Mouse (Mus musculus): Measurements from ENCODE around the gene Tle3. TPM values are rescaled to one million over a fixed set of nuclear protein-coding genes. Genes with fewer than 3 reads are reported as not detected.

The Tle3 gene
- polyA plus RNA-seq, 1 experiment from 2014 or later: 3.2 TPM

DNA sequence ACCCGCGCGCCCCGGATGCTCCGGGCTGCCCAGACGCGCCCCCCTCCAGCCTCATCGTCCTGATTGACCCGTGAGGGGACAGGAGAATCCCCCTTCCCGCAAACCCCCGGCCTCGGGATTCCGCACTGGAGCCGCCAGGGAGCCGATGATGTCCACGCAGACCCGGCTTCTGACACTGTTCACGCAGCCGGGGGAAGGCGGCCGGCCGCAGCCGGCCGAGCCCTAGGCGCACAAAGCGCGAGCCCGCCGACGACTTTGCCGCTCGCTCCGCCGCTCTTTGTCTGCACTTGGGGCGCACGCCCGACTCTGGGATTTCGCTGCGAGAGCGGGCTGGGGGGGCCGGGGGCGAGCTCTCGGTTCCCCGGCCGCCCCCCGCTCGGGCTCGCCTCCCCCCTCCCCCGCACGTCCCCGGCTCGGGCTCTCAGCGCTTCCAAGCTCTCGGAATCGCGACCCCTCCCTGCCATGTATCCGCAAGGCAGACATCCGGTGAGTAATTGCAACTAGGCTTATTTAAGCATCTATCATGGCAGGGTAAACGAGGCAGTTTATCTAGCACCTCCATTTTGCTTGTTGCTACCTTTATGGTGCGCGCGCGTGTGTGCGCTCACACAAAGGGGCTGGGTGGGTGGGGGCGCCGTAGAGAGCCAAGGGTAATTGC is 939 bp downstream of the Tle3 start:
- Histone ChIP-seq H3K4me2 (ENCODE audit: low read depth, low read length) (peak overlapping the region; percentile 96), H3K9me3 (ENCODE audit: low read length) (no peaks in the 10 kb centered on the region), H3K9ac (replicated peaks) (peak overlapping the region; percentile 87), H3K27ac (ENCODE audit: low read depth) (peak overlapping the region; percentile 82), H3K36me3 (replicated peaks; ENCODE audit: insufficient read depth, low read length) (peaks cover 6% of the 10 kb centered on the region; the same call in 1 of the 2 replicates), H3K4me3 (ENCODE audit: low read depth, low read length) (peak overlapping the region; percentile 62), H3K4me1 (ENCODE audit: insufficient read depth) (peaks cover 78% of the 10 kb centered on the region), H3K27me3 (ENCODE audit: insufficient read depth, low read length) (peaks cover 16% of the 10 kb centered on the region)
- WGBS (ENCODE audit: insufficient replicate concordance): 1% methylated on average over 50 of the region's 66 CpGs
- ATAC-seq (no peak), DNase-seq (peak; percentile 60)
- no peak for TF ChIP-seq EP300 (IDR thresholded peaks at IDR 0.05; ENCODE audit: low read depth)
- no peak for TF ChIP-seq CTCF (IDR thresholded peaks at IDR 0.05; ENCODE audit: low read depth)

DNA sequence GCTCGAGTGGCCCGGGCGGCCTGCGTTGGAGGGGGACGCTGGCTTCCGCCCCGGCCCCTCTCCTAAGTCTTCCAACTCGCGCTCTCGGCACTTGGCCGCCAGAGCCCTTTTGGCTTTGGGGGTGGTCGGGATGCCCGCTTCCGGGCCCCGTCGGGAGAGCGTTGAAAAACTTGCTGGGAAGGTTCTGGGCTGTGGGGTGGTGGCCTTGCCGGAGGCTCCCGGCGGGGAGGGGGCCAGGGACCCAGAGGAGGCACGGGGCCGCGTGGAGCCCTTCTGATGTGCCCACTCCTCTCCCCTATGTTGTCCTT is 1.4 kb downstream of the Tle3 start:
- no peaks in the 10 kb centered on the region for H3K9me3 ChIP-seq (ENCODE audit: low read length)
- H3K27ac ChIP-seq (ENCODE audit: low read depth): peak overlapping the region; percentile 82
- H3K4me3 ChIP-seq (ENCODE audit: low read depth, low read length): peak overlapping the region; percentile 62
- WGBS (ENCODE audit: insufficient replicate concordance): 0% methylated on average over 23 of the region's 23 CpGs
- no peak for ATAC-seq
- DNase-seq: peak; percentile 40
- H3K36me3 ChIP-seq (replicated peaks; ENCODE audit: insufficient read depth, low read length): peaks cover 6% of the 10 kb centered on the region; the same call in 1 of the 2 replicates
- H3K27me3 ChIP-seq (ENCODE audit: insufficient read depth, low read length): peaks cover 16% of the 10 kb centered on the region
- TF ChIP-seq CTCF (IDR thresholded peaks at IDR 0.05; ENCODE audit: low read depth) (no peak), EP300 (IDR thresholded peaks at IDR 0.05; ENCODE audit: low read depth) (no peak)
- H3K4me2 ChIP-seq (ENCODE audit: low read depth, low read length): peak overlapping the region; percentile 96
- H3K4me1 ChIP-seq (ENCODE audit: insufficient read depth): peaks cover 78% of the 10 kb centered on the region
- peak overlapping the region; percentile 87 for H3K9ac ChIP-seq (replicated peaks)

DNA sequence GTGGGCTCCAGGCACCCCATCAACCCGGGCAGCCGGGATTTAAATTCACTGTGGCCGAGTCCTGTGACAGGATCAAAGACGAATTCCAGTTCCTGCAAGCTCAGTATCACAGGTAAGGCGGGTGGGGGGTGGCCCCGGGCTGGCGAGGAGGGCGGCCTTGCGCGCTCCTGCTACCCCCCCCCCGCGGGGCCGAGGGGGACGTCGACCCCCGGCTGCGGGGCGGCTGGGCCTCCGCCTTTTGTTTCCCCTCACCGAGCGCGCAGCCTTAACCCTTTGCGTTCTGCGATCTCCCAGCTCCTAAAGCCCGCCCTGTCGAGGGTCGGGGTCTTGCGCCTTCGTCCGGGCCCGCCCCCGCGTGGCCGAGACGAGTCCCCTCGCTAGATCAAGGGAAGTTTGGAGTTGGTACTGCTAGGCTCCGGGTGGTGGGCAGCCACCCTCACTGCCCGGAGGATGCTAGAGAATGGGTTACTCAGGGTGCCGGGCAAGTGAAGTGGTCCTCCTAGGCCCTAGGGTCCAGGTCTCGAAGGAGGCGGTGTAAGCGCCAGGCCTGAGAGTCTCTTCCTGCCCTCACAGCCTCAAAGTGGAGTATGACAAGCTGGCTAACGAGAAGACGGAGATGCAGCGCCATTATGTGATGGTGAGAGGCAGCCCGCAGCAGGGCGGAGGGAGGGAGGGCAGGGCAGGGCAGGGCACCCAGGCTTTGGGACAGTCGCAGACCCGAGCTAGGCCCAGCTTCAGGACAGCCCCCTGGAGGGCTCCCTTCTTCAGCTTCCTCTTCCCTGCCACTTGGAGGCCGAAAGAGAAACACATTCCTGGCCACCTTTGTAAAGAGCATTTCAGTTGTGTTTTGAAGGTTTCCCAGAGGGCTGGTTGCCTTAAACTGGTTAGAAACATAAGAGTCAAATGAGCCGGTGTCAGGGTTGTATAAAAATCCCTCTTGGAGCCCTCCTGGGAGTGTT is 2.1 kb downstream of the Tle3 start:
- ATAC-seq: no peak
- TF ChIP-seq EP300 (IDR thresholded peaks at IDR 0.05; ENCODE audit: low read depth) (no peak), CTCF (IDR thresholded peaks at IDR 0.05; ENCODE audit: low read depth) (peak; percentile 35; the same call in 1 of the 2 replicates)

DNA sequence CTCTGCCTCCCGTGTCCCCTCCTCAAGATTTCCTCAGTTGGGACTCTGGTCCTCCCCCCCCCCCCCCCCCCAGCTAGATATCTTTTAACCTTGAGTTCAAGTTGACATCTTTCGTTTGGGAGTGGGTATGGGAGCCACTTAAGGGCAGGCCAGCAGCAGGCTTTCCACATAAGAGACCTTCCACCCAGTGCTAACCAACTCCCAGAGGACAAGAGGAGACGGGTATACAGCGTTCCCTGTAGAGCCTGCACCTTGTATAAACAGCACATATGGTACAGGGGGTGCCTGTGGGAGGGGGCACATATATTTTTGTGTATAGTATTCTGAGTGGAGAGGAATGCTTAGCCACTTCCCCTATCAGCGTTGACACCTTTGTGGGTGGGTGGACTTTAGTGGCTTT is 2.8 kb downstream of the Tle3 start:
- no peak for DNase-seq
- Histone ChIP-seq H3K4me1 (ENCODE audit: insufficient read depth) (peaks cover 76% of the 10 kb centered on the region), H3K27me3 (ENCODE audit: insufficient read depth, low read length) (peaks cover 8% of the 10 kb centered on the region; the same call in 1 of the 2 replicates), H3K4me2 (ENCODE audit: low read depth, low read length) (peak overlapping the region; percentile 96), H3K36me3 (replicated peaks; ENCODE audit: insufficient read depth, low read length) (peaks cover 9% of the 10 kb centered on the region; the same call in 1 of the 2 replicates), H3K4me3 (ENCODE audit: low read depth, low read length) (peak overlapping the region; percentile 62), H3K9me3 (ENCODE audit: low read length) (no peaks in the 10 kb centered on the region), H3K9ac (replicated peaks) (peak overlapping the region; percentile 87; the same call in 1 of the 2 replicates), H3K27ac (ENCODE audit: low read depth) (peak overlapping the region; percentile 82; the same call in 1 of the 2 replicates)
- ATAC-seq: no peak
- TF ChIP-seq EP300 (IDR thresholded peaks at IDR 0.05; ENCODE audit: low read depth) (no peak), CTCF (IDR thresholded peaks at IDR 0.05; ENCODE audit: low read depth) (no peak)
- 54% methylated on average over 5 of the region's 5 CpGs for WGBS (ENCODE audit: insufficient replicate concordance)

More for the DNA sequence above, 2.1 kb downstream of the Tle3 start:
- peaks cover 76% of the 10 kb centered on the region for H3K4me1 ChIP-seq (ENCODE audit: insufficient read depth)
- H3K27me3 ChIP-seq (ENCODE audit: insufficient read depth, low read length): peaks cover 15% of the 10 kb centered on the region
- 4% methylated on average over 43 of the region's 51 CpGs for WGBS (ENCODE audit: insufficient replicate concordance)
- H3K9ac ChIP-seq (replicated peaks): peak overlapping the region; percentile 87
- H3K36me3 ChIP-seq (replicated peaks; ENCODE audit: insufficient read depth, low read length): peaks cover 6% of the 10 kb centered on the region; the same call in 1 of the 2 replicates
- peak; percentile 32 for DNase-seq
- H3K9me3 ChIP-seq (ENCODE audit: low read length): no peaks in the 10 kb centered on the region
- peak overlapping the region; percentile 62 for H3K4me3 ChIP-seq (ENCODE audit: low read depth, low read length)
- peak overlapping the region; percentile 96 for H3K4me2 ChIP-seq (ENCODE audit: low read depth, low read length)
- H3K27ac ChIP-seq (ENCODE audit: low read depth): peak overlapping the region; percentile 82

DNA sequence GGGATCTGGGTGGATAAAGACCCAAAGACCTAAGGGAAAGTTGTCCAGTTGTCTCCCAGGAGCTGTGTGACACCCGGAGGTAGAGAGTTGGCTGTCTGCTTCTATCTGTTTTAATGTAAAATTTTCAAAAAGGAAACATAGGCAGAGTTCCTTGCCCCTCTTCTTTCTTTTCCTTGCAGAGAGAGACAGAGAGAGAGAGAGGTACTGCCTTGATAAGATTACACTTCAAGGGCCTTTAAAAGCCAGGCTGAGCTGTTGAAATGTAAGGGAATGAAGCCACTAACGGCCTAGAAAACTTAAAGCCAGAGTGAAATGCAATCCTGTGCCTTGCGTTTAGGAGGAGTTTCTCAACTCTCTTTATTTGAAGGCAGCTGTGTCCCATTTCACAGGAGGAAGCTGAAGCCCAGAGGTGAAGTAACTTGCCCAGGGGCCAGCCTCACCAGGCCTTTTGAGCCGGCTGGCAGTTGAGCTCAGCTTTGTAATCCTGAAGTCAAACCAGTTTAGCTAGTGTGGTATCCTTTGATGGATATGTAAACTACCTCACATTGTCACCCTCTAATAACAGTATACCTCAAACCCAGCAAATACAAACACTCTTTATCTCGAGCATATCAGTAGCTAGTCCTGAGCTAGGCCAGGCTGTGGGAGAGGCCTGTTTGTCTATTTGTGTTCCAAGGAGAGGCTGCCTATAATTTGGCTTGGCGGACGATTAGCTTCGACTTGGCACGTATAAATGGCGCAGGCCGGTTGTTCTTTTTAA is 3.8 kb downstream of the Tle3 start:
- Histone ChIP-seq H3K4me2 (ENCODE audit: low read depth, low read length) (peak overlapping the region; percentile 36), H3K4me3 (ENCODE audit: low read depth, low read length) (no peak overlapping the region), H3K9me3 (ENCODE audit: low read length) (no peaks in the 10 kb centered on the region), H3K4me1 (ENCODE audit: insufficient read depth) (peaks cover 80% of the 10 kb centered on the region), H3K36me3 (replicated peaks; ENCODE audit: insufficient read depth, low read length) (peaks cover 10% of the 10 kb centered on the region; the same call in 1 of the 2 replicates), H3K27ac (ENCODE audit: low read depth) (peak overlapping the region; percentile 44; the same call in 1 of the 2 replicates), H3K9ac (replicated peaks) (0 out of 2 replicates have a peak overlapping the region, but pooled peaks have one; percentile 30), H3K27me3 (ENCODE audit: insufficient read depth, low read length) (peaks cover 8% of the 10 kb centered on the region; the same call in 1 of the 2 replicates)
- TF ChIP-seq CTCF (IDR thresholded peaks at IDR 0.05; ENCODE audit: low read depth) (no peak), EP300 (IDR thresholded peaks at IDR 0.05; ENCODE audit: low read depth) (no peak)
- DNase-seq (no peak), ATAC-seq (no peak)
- 62% methylated on average over 11 of the region's 11 CpGs for WGBS (ENCODE audit: insufficient replicate concordance)

Data from liver, postnatal 0 days (tissue).